Mouse (Mus musculus) cerebellum, adult 9-10 months (tissue): ENCODE results near the gene Slc35b2.

Experiments used
- DNase-seq: peaks from one replicate; pipeline ENCODE4 v3.0.0; 2022

Gene Slc35b2

GRCm38 (mm10) chr17:45546941-45547340 lies 16.7 kb upstream of the Slc35b2 start:
- peak; percentile 80 for DNase-seq

DNA sequence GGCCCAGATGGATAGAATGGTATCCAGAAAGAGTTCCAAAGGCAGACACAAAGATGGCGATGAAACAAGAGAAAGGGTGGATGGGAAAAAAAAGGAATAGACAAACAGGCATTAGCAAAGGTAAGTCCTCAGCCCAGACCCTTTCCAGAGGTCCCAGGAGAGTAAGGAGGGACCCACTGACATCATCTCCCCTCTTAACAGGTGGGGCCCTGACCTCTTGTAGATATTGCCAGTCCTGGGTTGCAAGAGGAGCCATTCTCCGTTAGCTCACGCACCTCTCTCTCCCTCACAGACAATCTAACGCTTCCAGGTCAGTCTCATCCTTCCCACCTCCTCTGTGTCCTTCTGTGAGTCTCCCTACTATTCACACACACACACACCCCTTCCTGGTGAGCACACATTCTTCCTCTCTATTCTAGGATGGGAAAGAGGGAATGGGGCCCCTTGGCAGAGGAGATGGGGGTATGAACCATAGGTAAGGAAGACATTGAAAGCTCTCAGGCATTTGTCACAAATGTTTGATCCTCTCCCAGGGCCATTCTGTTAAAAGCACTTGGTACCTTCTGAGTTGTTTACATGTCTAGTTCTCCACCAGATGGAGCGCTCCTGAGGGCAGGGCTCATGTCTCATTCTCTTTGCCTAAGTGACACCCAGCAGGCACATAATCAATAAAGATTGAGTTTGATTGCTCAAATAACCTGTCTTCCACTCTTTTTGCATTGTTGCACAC lies 16.0 kb upstream of the Slc35b2 start:
- peak; percentile 84 for DNase-seq

DNA sequence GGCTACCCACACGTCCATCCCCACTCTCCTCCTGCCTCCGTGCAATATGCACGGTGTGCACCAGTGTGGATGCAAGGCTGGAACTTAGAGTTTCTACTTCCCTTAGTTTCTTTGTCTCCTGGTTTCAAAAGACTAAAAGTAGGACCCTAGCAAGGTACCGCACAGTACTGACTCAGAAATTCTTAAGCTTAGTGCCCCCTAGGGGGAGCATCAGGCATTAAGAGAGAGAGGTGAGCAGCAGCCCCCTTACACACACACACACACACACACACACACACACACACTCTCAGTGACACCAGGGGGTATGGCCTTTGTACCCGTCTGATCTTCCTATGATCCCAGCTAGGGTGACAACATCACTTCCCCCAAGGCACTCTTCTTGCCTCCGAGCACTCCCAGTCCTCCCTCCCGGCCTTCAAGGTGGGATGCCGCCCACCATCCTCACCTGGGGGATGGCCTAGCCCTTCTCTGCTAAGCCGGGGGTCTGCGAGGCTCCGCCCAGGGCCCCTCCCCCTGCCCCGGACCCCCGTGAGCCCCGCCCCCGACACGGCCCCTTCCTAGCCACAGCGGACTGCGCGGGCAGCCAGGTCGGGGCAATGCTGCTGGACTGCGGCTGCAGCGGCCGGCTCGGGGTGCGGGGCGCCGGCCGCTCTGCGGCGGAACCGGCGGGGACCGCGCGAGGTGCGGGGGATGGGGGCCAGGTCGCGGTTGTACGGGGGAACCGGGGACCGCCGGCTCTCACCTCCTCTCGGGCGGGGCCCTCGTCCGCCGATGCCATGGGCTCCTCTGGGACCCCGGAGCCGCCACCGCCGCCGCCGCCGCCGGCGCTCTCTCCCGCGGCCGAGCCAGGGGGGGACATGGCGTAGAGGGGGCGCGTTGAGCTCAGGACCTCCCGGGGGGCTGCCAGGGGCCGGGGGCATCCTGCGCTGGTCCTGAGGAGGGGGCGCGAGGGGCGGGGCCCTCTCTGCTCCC lies 14.8 kb upstream of the Slc35b2 start:
- DNase-seq: peak; percentile 90

GRCm38 (mm10) chr17:45549617-45550181 lies 14.0 kb upstream of the Slc35b2 start, which contains the start of gene Tmem151b:
Gene Tmem151b, minus strand, starts transcription at chr17:45549677.
- DNase-seq: peak; percentile 81

GRCm38 (mm10) chr17:45550253-45550652 lies 13.4 kb upstream of the Slc35b2 start:
- peak; percentile 69 for DNase-seq

GRCm38 (mm10) chr17:45551249-45551796 lies 12.4 kb upstream of the Slc35b2 start:
- no peak for DNase-seq

DNA sequence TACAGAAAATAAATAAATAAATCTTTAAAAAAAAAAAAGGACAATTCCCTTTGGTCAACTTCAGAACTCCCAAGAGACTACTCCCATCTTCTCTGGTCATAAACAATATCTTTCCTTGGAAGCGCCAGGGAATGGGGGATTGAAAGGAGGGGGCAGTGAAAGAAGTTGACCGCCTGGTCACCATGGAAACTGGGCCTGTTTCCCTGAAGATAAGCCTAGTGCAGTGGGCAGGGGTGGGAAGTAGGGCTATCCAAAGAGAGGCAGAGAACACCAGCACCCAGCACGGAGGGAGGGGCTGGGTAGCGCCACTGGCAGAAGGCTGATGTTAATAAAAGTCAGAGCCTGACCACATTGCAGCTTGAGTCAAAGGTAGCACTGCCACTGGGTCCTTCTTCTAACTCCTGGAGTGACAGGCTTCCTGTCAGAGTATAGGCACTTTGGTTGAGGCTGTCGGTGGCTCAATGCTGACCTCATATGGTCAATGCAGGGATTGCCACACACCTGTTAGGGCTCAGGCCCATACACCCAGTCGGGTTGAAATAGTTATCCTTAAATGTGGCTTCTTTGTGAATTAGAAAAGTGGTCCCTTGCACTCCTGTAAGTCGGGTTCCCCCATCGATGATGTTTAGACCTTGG lies 11.7 kb upstream of the Slc35b2 start:
- DNase-seq: peak; percentile 94

DNA sequence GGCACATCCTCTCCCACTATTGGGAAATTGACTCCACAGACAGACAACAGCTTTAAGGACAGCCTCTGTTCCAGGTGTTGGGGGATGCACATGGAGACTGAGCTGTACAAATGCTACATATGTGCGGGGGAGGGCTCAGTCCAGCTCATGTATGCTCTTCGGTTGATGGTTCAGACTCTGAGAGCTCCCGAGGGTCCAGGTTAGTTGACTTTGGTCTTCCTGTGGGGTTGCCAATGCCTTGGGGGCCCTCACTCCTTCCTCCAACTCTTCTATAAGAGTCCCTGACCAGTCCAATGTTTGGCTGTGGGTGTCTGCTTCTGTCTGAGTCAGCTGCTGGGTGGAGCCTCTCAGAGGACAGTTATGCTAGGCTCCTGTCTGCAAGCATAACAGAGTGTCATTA lies 10.6 kb upstream of the Slc35b2 start:
- no peak for DNase-seq

GRCm38 (mm10) chr17:45554420-45554819 lies 9.3 kb upstream of the Slc35b2 start:
- peak; percentile 44 for DNase-seq

GRCm38 (mm10) chr17:45555452-45556106 lies 8.1 kb upstream of the Slc35b2 start, which contains the start of gene Nfkbie:
Gene Nfkbie, plus strand, starts transcription at chr17:45555703.
- peak; percentile 93 for DNase-seq

DNA sequence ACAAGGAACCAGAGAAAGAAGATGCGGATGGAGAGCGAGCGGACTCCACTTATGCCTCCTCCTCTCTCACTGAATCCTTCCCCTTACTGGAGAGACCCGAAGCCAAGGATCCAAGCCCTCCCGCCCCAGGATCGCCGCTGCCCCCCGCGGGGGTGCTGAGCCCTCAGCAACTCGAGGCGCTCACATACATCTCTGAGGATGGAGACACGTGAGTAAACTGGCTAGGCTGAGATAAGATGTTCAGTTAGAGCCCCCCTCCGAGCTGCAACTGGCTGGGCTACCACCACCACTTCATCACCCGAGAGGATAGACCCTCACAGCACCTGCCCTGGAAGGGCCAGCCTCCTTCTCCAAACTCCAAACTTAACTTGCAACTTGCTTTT lies 7.6 kb upstream of the Slc35b2 start:
- DNase-seq: peak; percentile 55

DNA sequence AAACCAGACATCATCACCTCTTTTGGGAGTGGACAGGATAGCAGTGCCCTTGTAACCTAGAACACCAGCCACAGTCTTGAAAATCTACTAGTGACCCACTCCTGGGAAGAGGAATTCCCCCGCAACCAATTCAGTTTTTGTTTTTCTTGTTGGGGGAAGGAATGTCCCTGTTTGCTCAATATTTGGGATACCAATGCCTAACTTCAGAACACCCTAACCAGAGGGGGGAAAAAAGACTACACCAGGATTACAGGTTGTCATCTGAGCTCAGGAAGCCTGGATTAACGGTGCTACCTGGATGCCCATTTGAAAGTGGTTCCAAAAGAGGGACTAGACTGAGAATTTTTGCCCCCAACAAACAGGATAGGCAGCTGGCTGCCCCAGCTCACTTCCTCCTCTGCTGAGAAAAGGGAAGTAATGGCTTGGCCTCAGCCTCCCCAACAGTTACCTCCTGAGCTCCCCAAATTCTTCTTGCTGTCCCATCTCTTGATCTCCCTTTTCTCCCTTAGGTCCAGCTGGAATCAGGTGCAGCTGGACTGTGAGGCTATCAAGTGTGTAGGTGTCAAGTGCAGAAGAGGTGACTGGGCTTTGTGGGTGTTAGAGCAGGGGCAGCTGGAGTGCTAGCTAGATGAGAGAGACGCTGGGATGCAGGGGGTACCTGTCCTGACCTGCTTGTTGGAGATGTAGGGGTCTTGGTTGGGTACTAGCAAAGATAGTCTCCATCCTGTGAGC lies 7.0 kb upstream of the Slc35b2 start:
- DNase-seq: no peak

GRCm38 (mm10) chr17:45557246-45557824 lies 6.3 kb upstream of the Slc35b2 start:
- DNase-seq: no peak

DNA sequence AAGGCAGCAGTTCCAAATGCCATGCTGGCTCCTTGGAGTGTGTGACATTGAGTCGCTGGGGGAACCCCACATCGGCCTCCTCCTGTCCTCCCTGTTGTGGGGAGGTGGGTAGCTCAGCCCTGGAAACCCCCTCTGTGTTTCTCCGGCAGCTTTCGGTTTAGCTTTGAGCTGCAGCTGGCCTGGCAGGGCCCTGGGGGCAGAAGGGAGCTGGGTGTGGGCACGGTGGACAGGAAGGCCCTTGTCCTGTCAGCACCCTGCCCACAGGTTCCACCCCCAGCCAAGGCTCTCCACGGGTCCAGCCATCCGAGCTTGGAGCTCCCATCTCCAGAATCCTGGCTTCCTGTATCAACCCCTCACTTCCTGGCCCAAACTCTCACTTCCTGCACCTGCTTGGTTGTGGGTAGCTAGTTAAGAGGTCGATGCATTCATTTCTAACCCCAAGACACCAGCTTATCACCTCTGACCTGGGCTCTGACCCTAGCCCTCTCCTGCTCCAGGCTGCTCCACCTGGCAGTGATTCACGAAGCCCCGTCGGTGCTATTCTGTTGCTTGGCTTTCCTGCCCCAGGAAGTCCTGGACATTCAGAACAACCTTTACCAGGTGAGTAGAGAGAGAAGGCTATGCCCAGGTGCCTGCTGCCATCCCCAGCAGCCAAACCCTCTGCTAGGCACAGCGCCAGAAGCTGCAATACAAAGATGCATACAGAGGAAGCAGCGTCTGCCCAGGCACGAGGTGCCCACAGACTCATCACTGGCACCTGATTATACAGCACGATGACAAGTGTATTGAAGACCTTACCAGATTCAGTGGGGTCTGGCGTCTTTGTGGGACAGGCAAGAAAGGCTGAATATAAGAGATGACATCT lies 5.4 kb upstream of the Slc35b2 start:
- peak; percentile 55 for DNase-seq

GRCm38 (mm10) chr17:45559732-45560525 lies 3.7 kb upstream of the Slc35b2 start:
- peak; percentile 84 for DNase-seq

- peak; percentile 69 for DNase-seq
Observed at GRCm38 (mm10) chr17:45563216-45563615, 458 bp upstream of the Slc35b2 start.

GRCm38 (mm10) chr17:45564531-45565084 lies 934 bp downstream of the Slc35b2 start:
- peak; percentile 62 for DNase-seq

DNA sequence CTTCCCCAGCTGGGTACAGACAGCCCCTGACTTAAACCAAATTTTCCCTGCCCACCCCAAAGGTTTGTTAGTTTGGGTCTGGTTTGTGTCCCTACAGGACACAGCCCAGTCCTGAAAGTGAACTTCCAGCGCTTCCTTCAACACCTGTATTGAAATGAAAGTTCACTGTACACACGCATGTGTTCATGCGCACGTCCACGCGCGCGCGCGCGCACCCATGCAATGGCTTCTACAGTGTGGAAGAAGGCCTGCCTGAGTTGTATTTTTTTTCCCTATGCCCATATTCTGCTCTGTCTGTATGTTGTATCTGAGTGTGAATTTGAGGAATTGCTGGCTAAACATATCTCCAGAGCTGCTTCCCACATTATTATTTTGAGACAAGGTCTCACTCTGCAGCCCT lies 1.4 kb downstream of the Slc35b2 start:
- DNase-seq: no peak

GRCm38 (mm10) chr17:45566031-45566359 lies 2.3 kb downstream of the Slc35b2 start:
- DNase-seq: no peak
